Mouse (Mus musculus): ENCODE data around the gene Ndufv1.

- TF ChIP-seq CTCF (IDR thresholded peaks at IDR 0.05; ENCODE audit: control insufficient read depth, insufficient read depth, insufficient replicate concordance, low read depth, low read length) (no peak), POLR2A (IDR thresholded peaks at IDR 0.05; ENCODE audit: control insufficient read depth, low read depth, low read length) (no peak)
Observed at GRCm38 (mm10) chr19:4055947-4056693, 43.5 kb upstream of the Ndufv1 start.

All from testis, adult 2 months (tissue).